Mouse (Mus musculus) MN1 (cell line): ENCODE data around the gene Crabp2.
A peak's percentile ranks its signal among the peaks of the same experiment; 100 is the strongest.

ENCODE experiments used
- DNase-seq: peaks from one replicate; pipeline ENCODE4 v3.0.0-alpha.2; 2016; ENCODE audit warnings: low spot score

Crabp2 gene

DNA sequence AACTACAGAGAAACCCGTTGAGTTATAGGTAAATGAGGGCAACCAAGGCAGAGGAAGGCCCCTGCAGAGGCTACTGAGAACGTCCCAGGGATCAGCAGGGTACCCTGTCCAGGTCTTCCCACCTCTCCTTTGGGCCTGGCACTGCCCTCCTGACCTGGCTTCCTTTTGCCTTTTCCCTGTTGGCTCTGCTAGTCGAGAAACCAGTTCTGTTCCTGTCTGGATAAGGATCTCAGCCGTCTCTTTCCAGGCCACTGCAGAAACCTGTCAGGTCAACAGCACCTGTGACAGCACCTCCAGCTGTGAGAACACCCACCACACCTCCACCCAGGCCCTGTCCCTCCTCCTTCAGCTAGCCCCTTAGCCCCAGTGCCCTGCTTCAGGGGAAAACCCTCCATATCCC is 10.0 kb downstream of the Crabp2 start:
- DNase-seq, result no peak

DNA sequence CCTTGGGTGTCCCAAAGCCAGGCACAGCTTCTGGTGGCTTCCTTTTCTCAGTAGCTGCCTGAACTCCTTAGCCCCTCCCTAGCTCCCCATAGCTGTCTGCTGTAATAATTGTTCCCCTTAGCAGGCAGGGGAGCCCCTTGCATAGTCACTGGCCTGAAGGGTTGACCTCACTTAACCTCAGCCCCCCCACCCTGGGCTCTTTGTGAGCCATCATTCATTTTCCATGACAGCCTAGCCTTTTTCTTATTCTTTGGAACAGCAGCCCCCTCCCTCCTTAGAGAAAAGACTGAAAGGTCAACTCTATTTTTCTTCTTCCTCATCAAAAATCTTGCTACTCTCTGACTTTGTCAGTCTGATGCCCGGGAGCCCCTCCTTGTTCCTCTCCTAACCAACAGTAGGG is 10.5 kb downstream of the Crabp2 start:
- DNase-seq, result no peak

DNA sequence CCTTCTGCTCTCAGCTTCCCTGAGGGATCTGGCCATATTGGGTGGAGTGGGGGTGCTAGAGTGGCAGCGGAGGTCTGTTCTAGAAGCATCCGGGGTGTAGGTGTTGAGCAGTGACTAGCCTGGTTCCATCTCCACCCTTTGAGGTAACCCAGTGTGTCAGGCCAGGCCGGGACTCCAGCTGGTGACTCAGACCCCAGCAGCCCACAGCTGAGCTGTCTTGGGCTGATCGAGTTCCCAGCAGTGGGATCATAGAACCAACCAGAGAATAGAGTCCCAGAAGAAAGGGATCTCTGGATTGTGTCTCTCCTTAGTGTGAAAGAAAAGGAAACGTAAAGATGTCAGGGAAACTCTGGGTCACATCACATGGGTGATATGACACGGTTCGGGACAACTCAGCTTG is 10.9 kb downstream of the Crabp2 start:
- no peak for DNase-seq

DNA sequence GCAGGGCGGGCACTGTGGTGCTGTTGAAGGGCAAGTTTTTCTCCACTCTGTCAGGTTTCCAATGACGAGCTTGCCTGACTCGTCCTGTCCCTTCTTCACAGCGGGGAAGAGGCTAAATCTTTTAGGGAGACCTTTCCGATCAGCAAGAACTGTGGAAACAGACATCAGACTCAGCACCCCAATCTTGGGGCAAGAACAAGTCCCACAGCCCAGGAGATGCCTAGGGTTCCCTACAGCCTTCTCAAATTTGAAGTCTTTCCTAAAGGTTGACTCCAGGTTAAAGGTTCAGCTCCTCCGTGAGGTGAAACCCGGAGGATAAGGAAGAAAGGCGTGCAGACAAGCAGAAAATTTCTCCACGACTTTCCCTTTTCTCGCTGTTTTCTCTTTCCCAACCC is 11.7 kb downstream of the Crabp2 start:
- DNase-seq, result no peak

DNA sequence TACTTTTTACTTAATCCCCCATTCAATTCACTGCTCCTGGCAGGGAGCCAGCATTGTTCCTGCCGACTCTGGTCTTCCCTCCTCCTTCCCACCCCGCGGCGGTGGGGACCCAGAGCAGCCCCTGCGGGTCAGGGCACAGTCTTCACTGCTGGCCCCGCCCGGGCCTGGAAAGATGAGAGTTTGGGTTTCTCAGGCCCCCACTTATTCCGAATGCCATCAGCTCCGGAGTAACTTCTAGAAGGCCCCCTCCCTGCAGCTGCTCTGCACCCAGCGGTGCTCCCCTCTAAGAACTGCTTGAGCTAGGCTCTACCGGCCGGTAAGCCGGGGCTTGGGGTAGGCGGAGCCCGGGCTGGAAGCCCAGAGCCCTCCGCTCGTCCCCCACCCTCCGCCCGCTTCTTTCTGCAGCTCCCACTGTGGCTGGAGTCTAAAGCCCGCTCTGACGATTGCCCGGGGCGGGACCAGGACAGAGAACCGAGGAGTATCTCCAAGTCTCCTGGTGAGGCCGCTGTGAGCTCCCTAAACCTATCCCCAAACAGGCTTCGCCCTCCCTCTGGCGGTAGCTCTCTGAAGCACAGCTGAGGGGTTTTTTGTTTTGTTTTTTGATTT is 12.2 kb downstream of the Crabp2 start:
- DNase-seq, result peak; percentile 97

DNA sequence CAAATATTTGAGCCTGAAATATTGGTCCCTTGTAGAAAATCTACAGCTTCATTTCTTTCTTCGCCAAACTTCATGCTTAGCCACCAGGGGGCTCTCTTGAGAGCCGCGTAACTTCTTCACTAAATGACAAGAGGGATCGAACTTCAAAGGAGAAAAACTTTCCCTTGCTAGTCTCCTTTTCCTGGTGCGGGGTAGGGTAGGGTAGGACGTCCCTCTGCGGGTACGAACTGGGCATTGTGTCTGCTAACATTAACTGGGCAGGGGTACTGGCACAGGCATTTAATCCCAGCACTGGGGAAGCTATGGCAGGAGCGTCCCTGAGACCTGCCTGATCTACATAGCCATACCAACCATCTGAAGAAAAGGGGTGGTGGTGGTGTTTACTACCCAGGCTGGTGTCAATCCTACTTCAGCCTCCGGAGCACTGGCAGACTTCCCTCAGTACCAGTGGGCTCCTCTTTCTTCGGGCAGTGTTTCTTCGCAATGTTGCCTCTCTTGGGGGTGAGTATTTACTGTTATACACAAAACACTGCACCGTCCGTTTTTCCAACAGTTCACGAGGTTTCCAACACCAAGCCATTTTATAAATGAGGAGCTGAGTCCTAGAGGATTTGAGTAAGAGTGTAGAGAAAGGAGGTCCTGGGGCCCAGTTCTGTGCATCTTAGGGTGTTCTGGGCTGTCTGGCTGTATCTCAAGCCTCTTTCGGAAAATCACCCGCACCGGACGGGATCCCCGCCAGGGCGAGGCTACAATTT is 21.9 kb downstream of the Crabp2 start:
- DNase-seq, result peak; percentile 78

DNA sequence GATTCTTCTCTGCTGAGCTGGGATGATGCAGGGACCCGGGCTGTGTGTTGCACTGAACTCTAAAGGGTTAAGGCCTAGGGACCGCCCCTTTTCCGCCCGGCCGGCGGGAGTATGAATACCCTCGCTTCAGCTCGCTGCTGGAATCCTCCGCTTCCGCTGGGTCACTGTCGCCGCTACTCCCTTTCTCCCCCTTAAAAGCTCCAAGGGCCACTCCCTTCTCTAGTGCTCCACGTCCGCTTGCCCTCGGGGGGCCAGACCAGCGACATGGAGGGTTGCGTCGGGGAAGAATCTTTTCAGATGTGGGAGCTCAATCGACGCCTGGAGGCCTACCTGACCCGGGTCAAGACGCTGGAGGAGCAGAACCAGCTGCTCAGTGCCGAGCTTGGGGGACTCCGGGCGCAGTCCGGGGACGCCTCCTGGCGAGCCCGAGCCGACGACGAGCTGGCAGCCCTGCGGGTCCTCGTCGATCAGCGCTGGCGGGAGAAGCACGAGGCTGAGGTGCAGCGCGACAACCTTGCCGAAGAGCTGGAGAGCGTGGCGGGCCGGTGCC is 22.5 kb downstream of the Crabp2 start, which contains the start of gene Nes:
Gene Nes (plus strand): TSS at position 140 of the 550 bp plus-strand sequence.
- DNase-seq, result peak; percentile 73

DNA sequence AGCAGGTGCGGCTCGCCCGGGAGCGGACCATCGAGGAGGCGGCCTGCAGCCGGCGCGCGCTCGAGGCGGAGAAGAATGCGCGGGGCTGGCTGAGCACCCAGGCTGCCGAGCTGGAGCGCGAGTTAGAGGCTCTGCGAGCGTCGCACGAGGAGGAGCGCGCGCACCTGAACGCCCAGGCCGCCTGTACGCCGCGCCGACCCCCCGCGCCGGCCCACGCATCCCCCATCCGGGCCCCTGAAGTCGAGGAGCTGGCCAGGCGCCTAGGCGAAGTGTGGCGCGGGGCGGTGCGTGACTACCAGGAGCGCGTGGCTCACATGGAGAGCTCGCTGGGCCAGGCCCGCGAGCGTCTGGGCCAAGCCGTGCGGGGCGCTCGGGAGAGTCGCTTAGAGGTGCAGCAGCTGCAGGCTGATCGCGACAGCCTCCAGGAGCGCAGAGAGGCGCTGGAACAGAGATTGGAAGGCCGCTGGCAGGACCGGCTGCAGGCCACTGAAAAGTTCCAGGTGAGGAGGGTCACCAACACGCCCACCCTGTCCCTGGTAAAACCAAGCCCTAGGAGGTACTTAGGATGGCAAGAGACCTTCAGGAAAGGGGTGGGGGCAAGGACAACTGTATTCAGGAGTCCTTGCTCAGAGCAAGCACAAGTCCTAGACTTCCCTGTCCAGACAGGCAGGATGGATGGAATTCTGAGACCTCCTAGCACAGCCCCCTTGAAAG is 23.2 kb downstream of the Crabp2 start:
- DNase-seq, result no peak

DNA sequence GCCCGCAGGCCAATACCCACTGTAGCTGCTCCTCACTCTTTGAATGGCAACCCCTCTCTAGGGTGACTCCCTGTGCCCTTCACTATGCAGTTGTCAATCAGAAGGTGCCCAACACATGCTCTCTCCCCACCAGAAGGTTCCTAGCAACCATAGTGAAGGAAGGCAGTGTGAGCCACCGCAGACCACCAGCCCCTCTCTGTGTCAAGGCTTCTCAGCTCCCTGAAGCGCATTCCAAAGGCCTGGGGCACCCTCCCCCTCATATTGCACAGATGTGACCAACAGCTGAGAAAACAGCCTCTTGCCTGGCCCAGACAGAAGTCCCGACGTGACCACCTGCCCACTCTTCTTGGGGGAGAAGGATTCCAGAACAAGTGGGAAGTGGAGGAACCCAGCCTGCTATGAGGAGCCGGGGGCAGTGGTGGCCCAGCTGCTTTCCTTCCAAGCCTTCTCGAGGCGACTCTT is 23.8 kb downstream of the Crabp2 start:
- no peak for DNase-seq

DNA sequence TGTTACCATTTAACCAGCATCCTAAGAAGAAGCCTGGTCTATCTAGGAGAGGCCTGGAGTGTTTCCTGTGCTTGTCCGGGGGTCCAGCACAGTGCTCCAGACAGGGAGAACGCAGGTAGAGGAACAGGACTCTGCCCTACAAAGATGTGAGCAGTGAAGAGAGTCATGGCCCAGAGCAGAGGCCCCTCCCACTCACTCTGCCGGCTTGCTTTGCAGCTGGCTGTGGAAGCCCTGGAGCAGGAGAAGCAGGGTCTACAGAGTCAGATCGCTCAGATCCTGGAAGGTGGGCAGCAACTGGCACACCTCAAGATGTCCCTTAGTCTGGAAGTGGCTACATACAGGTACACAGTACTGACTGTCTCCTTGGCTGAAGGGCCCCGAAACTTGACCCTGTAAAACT is 24.3 kb downstream of the Crabp2 start:
- DNase-seq, result no peak

DNA sequence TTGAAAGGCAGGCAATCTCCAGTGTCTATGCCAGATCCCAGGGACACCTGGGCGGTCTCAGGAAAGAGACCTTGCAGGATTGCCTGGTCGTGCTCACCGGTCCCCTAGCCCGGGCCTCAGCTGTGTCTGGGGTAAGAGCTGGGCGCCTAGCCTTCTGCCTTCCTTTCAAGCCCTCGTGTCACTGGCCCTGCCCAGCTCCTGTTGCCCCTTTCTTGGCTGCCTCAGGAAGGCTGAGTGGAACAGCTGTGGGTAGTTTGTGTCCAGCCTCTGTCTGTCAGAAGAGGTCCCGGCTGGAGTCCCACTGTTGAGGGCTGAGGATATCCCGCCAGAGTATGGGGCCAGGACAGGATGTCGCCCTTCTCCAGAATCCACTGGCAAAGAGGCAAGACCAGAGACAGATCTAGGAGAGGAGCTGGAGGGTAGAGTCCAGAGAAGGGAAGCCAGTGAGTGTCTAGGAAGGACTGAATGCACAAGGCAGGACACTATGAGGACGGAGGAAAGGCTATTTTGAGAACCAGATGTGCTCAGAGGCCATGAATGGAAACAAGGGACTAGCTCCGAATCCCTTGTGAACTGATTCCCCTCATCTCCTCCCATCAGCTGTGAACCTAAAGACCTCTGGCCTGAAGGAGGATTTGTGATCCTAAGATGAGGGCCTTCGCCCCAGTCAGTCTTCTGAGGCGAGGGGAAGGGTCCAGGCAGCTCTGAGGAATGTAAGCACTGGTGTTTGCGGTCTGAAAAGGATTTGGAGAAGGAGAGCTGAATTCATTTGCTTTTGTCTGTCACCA is 25.3 kb downstream of the Crabp2 start:
- DNase-seq, result no peak

DNA sequence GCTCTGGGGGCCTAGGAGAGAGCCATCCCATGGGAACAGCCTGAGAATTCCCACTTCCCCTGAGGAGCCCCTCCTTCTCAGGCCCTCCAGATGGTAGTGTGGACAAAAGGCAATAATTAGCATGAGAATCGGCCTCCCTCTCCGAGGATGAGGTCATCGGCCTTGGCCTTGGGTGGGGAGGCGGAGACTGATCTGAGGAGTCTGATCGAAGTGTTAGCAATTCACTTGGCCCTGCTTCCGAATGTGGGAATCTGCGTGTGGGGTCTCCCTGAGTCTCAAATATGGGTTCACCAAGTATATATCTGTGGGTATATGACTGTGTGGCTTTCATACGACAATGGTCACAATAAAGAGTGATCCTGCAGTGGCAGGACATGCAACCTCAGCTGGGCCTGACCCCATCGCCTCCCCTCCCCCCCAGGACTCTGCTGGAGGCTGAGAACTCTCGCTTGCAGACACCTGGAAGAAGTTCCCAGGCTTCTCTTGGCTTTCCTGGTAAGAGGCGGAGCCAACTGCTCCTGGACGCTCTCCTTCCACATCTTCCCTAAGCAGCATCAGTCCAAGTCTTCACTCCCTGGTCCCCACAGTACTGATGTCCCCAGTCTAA is 26.0 kb downstream of the Crabp2 start:
- peak; percentile 71 for DNase-seq

DNA sequence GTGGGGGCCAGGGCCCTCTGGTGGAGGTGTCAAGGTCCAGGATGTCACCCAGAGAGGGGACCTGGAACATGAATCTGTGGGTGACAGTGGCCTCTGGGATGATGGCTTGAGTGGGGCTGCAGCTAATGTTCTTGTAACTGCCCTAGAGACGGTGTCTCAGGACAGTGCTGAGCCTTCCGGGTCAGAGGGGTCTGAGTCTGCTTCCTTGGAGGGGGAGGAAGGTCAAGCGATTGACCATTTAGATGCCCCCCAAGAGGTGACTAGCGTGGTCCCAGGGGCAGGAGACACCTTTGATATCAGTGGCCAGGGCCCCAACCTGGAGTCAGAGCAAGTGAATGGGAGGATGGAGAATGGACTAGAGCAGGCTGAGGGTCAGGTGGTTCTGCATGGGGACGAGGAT is 31.0 kb downstream of the Crabp2 start:
- no peak for DNase-seq

DNA sequence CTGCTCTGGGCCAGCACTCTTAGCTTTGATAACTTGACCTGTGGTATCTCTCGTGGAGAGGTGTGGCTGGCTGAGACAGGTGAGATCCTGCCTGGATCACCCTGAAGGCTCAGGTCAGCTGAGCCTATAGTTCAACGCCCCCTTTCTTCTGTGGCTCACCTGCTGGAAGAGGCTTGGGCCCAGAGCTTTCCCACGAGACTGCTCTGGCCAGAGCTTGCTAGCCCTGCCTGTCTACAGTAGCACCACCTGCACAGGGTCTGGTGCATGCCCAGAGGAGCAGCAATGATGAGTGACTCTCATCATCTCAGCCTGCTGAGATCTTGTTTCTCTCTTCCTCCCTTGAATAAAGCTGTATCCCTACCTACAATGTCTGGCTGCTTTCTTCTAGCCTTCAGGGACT is 31.6 kb downstream of the Crabp2 start:
- DNase-seq, result no peak

DNA sequence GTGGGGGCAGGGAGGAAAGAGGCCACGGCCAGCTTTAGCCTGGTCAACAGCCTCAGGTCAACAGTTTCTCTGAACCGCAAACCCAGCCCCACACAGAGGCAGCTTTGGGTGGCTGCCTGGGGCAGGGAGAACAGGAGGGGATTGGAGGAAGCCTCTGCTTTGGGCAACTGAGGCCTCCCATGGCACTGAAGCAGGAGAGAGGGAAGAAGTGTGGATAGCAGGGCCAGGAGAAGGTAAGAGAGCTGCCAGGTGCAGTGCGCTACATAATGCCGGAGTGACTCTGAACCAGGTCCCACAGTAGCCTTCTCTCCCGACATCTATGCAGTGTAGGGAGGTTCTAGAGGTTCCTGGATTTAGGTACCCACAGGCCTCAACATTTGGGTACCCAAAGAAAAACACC is 32.3 kb downstream of the Crabp2 start:
- no peak for DNase-seq

DNA sequence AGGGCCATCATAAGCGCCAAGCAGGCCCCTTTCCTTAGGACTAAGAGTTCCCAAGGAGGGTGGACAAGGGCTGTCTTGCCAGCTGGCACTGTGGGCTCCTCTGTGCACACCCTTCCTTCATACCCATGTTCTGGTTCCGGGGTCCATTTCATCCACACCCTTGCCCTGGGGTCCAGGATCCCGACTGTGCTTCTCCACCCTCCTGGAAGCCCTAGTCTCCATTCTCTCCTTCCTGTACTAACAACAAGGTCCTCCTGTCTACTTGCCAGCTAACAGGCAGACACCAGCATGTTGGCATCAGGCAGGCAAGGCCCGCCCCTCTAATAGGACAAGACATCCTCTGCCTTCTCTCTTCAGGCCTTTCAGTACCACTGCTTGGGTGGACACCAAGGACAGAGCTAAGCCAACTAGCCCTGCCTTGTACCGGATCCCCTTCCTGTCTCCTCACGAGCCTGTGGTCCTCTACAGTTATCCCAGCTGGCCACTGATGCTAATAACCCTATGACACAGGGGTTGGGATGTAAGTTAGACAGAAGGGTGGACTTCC is 32.8 kb downstream of the Crabp2 start:
- no peak for DNase-seq

DNA sequence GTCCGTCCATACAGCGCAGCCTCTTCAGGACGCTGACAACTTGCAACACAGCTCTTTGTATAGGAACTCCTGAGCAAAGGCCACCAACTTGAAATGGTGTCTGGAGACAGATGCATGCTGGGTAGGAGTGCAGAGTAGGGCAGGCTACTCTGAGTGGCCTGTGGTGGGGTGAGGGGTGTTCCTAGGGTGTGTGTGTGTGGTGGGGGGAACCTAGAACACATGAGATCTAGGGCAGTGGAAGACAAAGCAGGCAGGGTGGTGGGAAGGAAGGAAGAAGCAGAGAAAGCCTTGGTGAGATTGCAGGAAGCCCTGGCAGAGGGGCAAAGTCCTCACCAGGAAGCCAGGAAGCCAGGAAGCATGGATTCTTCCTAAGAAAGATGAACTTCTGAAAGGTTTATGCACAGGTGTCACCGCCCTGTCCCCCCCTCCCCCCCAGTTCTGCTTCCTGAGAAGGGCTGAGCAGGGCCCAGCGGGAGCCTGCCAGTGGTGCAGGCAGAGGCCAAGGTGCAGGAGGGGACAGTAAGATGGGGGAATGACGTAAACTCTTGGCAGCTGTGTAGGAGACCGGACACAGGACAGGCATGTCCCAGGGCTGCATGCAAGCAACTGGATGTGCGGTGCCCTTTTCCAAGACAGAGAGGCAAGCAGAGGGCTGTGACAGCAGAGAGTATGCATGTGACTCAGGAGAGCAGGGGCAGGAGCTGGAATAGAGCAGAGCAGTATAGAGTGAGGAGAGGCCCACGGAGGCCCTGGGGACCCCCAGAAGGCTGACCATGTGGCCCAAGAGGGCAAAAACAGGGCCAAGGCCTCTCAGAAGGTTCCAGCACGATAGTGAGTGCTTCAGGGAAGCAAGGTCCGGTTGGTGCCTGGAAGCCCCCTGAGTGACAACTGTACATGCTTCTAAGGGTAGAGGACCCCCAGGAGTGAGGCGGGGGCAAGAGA is 33.7 kb downstream of the Crabp2 start:
- peak; percentile 79 for DNase-seq

DNA sequence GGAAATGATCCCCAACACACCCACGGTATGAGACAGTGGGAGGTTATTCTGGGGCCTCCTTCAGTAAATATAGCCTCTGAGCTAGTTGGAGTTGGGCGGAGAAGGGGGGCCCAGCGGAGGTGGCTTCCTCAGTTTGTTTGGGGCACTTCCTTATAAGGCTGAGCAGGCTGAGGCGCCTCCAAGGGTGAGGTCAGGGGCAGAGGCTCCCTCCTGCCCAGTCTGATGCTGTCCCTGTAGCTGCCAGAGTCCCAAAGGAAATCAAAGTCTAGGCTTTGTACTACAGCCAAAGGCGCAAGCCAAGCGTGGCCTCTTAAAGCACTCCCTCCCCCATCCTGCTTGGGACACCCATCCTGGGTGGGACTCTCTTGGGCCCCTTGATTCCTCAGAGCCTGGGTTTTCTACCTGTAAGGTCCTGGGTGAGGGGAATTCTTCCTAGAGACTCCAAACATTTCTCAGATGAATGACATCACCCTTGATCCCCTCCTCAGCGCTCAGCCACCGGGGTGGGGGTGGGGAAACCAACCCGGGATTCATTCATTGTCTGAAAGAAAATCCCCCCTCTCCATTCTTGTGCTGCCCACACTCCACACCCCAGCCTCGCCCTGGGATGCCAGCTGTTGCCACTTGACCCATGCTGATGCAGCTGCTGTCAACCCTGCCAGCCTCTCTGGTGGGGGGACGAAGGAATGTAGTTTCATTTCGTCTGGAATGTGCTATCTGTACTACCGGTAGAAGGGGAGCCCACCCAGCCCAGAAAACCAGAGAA is 34.6 kb downstream of the Crabp2 start:
- peak; percentile 70 for DNase-seq

DNA sequence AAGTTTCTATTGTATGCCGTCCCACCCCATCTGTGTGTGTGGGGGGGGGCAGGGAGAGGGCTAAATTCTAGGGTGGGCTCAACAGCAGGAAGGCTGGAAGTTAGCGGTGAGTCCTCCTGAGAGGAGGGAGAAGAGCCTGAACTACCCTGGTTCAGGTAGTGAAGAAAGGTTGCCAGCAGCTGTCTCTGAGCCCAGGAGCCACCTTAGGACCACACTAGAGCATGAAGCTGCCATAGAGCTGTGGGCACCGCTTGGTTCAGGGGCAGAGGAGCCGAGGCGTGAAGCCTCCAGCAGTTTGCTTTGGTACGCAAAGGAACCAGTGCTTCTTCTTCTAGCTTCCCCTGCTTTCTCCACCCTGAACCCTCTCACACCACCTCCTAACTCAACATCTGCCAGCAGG is 35.2 kb downstream of the Crabp2 start:
- DNase-seq, result no peak
